Mouse (Mus musculus): ENCODE results near the gene Pnisr. TPM values are rescaled to one million over a fixed set of nuclear protein-coding genes. Genes with fewer than 3 reads are reported as not detected.

Pnisr gene
- total RNA-seq (2021): 100 to 1,000 TPM; 166 to 181 TPM
- long read RNA-seq, full-length matches to known transcripts: 10 of 59 reads
- long read RNA-seq, partial matches to known transcripts: 29 of 59 reads
- long read RNA-seq, other reads (novel, unspliced or antisense): 20 of 59 reads

- DNase-seq (ENCODE audit: low spot score in 2 of 2): peak; percentile 95
Measured at GRCm38 (mm10) chr4:21847481-21848286, at the start of gene Pnisr. Pnisr (plus strand) TSS chr4:21847583.

GRCm38 (mm10) chr4:21801013-21801412 lies 46.4 kb upstream of the Pnisr start:
- no peak for DNase-seq (ENCODE audit: low spot score in 2 of 2)

GRCm38 (mm10) chr4:21801620-21802019 lies 45.8 kb upstream of the Pnisr start:
- DNase-seq (ENCODE audit: low spot score in 2 of 2): no peak

- DNase-seq (ENCODE audit: low spot score in 2 of 2): no peak
Measured at GRCm38 (mm10) chr4:21807204-21807603, 40.2 kb upstream of the Pnisr start.

- no peak for DNase-seq (ENCODE audit: low spot score in 2 of 2)
Measured at GRCm38 (mm10) chr4:21810608-21811007, 36.8 kb upstream of the Pnisr start.

GRCm38 (mm10) chr4:21812635-21813034 lies 34.7 kb upstream of the Pnisr start:
- DNase-seq (ENCODE audit: low spot score in 2 of 2): no peak

- DNase-seq (ENCODE audit: low spot score in 2 of 2): peak; percentile 47 to 51
Measured at GRCm38 (mm10) chr4:21814029-21814428, 33.4 kb upstream of the Pnisr start.

GRCm38 (mm10) chr4:21826616-21827015 lies 20.8 kb upstream of the Pnisr start:
- no peak for DNase-seq (ENCODE audit: low spot score in 2 of 2)

- no peak for DNase-seq (ENCODE audit: low spot score in 2 of 2)
Measured at GRCm38 (mm10) chr4:21832844-21833243, 14.5 kb upstream of the Pnisr start.

GRCm38 (mm10) chr4:21848287-21848630 lies 876 bp downstream of the Pnisr start:
- peak; percentile 88 to 93 for DNase-seq (ENCODE audit: low spot score in 2 of 2)

- DNase-seq (ENCODE audit: low spot score in 2 of 2): no peak
Measured at GRCm38 (mm10) chr4:21857481-21857880, 10.1 kb downstream of the Pnisr start.

- no peak for DNase-seq (ENCODE audit: low spot score in 2 of 2)
Measured at GRCm38 (mm10) chr4:21865226-21865625, 17.8 kb downstream of the Pnisr start.

GRCm38 (mm10) chr4:21878776-21879175 lies 31.4 kb downstream of the Pnisr start:
- no peak for DNase-seq (ENCODE audit: low spot score in 2 of 2)

GRCm38 (mm10) chr4:21879565-21880220 lies 32.3 kb downstream of the Pnisr start, which contains the start of gene Coq3:
Coq3 (plus strand) TSS chr4:21879673.
- peak; percentile 84 to 88 for DNase-seq (ENCODE audit: low spot score in 2 of 2)

- DNase-seq (ENCODE audit: low spot score in 2 of 2): no peak
Measured at GRCm38 (mm10) chr4:21882806-21883205, 35.4 kb downstream of the Pnisr start.

GRCm38 (mm10) chr4:21885831-21886230 lies 38.4 kb downstream of the Pnisr start:
- DNase-seq (ENCODE audit: low spot score in 2 of 2): no peak

Other genes with a start within 250 kb of the Pnisr start
- not detected for gene Prdm13, start 161.6 kb upstream of the Pnisr start, total RNA-seq (2021)
- 10 to 100 TPM; 34.1 to 46.6 TPM for gene Ccnc, start 119.9 kb upstream of the Pnisr start, total RNA-seq (2021)
- gene Usp45, start 80.4 kb upstream of the Pnisr start, total RNA-seq (2021): 10 to 100 TPM; 30.7 to 31.1 TPM
- 10 to 100 TPM; 16.3 to 16.7 TPM for gene Tstd3, start 80.4 kb upstream of the Pnisr start, total RNA-seq (2021)
- gene Coq3, start 32.1 kb downstream of the Pnisr start, total RNA-seq (2021): 10 to 100 TPM; 13.6 to 13.8 TPM
- 10 to 100 TPM; 84.4 to 89.2 TPM for gene Faxc, start 83.7 kb downstream of the Pnisr start, total RNA-seq (2021)

Data from layer of hippocampus, postnatal 10 days (tissue).